Mouse (Mus musculus): ENCODE measurements at regions not wholly inside any gene's neighbourhood (a gene's known extent, or its start where the extent isn't known, plus 50 kb on each side); places are given as distances from the start of the nearest gene placed in this dataset.

DNA sequence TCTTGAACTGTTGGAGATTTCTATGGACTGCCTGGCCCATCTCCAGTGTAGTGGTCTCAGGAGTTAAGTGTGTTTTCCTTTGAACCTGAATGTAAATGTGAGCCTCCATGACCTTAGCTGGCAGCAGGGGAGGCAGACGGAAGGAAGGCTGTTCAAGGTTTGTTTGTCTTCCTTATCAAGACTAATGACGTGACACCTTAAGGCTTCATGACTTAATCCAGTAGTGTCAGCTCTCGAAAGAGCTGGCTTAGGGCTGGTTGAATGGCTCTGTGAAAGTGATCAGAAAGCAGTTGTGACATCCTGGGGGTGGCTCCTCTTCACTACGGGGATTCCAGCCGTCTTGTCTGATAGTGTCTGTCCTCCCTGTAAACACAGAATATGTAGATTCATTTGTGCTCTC lies 166.0 kb upstream of the Ubr2 start:
- H3K4me1 ChIP-seq (replicated peaks; ENCODE audit: low read depth, low read length), result peaks cover 71% of the 10 kb centered on the region
- no peak for TF ChIP-seq NANOG (IDR thresholded peaks at IDR 0.05; ENCODE audit: borderline replicate concordance, low read length)
- TF ChIP-seq CTCF (conservative IDR thresholded peaks at IDR 0.05; ENCODE audit: low read length), result no peak
- no peak for TF ChIP-seq POU5F1 (IDR thresholded peaks at IDR 0.05; ENCODE audit: borderline replicate concordance, low read length)
- H3K4me3 ChIP-seq (replicated peaks; ENCODE audit: low read length), result no peak overlapping the region
- H3K36me3 ChIP-seq (ENCODE audit: insufficient read depth, low read length), result no peaks in the 10 kb centered on the region
- no peaks in the 10 kb centered on the region for H3K9me3 ChIP-seq (ENCODE audit: low read length)
- H3K27me3 ChIP-seq (ENCODE audit: insufficient read depth, low read length), result no peaks in the 10 kb centered on the region

DNA sequence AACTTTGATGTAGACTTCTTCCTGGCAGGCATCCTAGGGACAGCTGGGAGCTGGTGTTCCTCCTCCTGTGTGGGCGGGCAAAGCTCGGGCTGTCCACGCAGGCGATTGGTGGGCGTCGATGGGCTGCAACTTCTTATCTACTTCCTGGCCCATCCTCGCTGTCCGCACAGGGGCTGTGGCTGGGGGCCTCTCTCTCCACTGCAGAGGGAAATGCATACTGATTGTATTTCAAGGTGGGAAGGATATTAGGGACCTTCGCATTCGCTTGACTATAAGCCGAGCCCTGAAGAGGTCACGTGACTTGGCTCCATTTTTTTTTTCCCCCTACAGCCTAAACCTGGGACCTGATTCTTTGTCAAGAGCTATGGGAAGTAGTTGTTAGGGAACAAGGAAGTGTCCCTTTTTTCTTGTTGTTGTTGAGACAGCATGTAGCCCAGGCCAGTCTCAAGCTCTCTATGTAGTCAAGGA lies 164.4 kb upstream of the Ubr2 start:
- TF ChIP-seq CTCF (conservative IDR thresholded peaks at IDR 0.05; ENCODE audit: low read length), result no peak
- no peak for TF ChIP-seq NANOG (IDR thresholded peaks at IDR 0.05; ENCODE audit: borderline replicate concordance, low read length)
- no peak for TF ChIP-seq POU5F1 (IDR thresholded peaks at IDR 0.05; ENCODE audit: borderline replicate concordance, low read length)
- H3K4me3 ChIP-seq (replicated peaks; ENCODE audit: low read length), result peak overlapping the region; percentile 73
- H3K27me3 ChIP-seq (ENCODE audit: insufficient read depth, low read length), result no peaks in the 10 kb centered on the region

DNA sequence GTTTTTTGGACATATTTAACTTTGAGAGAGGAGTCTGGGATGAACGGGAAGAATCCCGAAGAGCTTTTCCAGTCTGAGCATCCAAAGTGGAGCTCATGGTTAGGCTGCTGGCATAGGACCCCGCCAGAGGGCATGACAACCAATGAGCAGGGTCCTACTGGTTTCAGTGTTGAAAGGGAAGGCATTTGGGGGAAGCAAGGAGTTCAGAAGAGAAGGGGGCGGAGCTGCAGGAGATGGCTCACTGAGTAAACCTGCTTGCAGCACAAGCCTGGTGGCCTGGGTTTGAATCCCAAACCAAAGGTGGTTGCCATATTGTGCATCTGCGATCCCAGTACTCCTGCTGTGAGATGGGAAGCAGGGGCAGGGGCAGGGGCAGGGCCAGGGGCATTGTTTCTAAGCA lies 161.4 kb upstream of the Ubr2 start:
- H3K4me3 ChIP-seq (replicated peaks; ENCODE audit: low read length), result peak overlapping the region; percentile 51
- peaks cover 13% of the 10 kb centered on the region; the same call in 1 of the 2 replicates for H3K36me3 ChIP-seq (ENCODE audit: insufficient read depth, low read length)
- peaks cover 63% of the 10 kb centered on the region for H3K4me1 ChIP-seq (replicated peaks; ENCODE audit: low read depth, low read length)
- H3K27me3 ChIP-seq (ENCODE audit: insufficient read depth, low read length), result no peaks in the 10 kb centered on the region
- no peak for TF ChIP-seq CTCF (conservative IDR thresholded peaks at IDR 0.05; ENCODE audit: low read length)
- TF ChIP-seq POU5F1 (IDR thresholded peaks at IDR 0.05; ENCODE audit: borderline replicate concordance, low read length), result no peak
- no peak for TF ChIP-seq NANOG (IDR thresholded peaks at IDR 0.05; ENCODE audit: borderline replicate concordance, low read length)
- no peaks in the 10 kb centered on the region for H3K9me3 ChIP-seq (ENCODE audit: low read length)

More for the DNA sequence above, 164.4 kb upstream of the Ubr2 start:
- Histone ChIP-seq H3K9me3 (ENCODE audit: low read length) (no peaks in the 10 kb centered on the region), H3K36me3 (ENCODE audit: insufficient read depth, low read length) (no peaks in the 10 kb centered on the region), H3K4me1 (replicated peaks; ENCODE audit: low read depth, low read length) (peaks cover 69% of the 10 kb centered on the region)

DNA sequence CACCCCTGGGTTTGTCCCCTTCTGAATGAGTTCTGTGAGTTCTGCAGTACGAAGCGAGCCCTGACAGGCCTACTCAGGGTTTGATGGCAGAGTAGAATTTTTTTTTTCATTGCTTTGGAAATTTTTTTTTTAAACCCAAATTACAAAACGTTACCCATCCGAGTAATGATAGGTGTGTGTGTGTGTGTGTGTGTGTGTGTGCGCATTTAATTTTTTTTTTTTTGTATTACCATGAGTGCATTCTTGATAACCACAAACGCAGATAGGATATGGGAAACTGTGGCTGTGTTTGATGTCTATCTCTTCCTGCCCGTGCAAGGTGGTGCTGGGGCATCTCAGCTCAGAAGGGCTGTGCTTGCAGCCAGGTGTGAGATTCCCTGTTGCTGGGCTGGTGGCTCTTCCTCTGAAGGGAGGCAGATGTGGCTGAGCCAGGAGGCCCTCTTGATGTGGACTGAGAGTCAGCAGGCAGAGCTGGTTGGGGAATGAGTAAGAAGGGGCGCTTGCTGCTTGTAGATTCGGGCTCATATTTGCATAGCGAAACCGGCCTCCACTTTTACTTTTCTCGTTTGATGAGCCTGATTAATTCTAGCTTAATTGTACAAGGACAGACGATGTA lies 160.7 kb upstream of the Ubr2 start:
- Histone ChIP-seq H3K4me1 (replicated peaks; ENCODE audit: low read depth, low read length) (peaks cover 67% of the 10 kb centered on the region), H3K36me3 (ENCODE audit: insufficient read depth, low read length) (peaks cover 13% of the 10 kb centered on the region; the same call in 1 of the 2 replicates), H3K4me3 (replicated peaks; ENCODE audit: low read length) (no peak overlapping the region), H3K9me3 (ENCODE audit: low read length) (no peaks in the 10 kb centered on the region), H3K27me3 (ENCODE audit: insufficient read depth, low read length) (no peaks in the 10 kb centered on the region)
- TF ChIP-seq POU5F1 (IDR thresholded peaks at IDR 0.05; ENCODE audit: borderline replicate concordance, low read length) (no peak), CTCF (conservative IDR thresholded peaks at IDR 0.05; ENCODE audit: low read length) (no peak), NANOG (IDR thresholded peaks at IDR 0.05; ENCODE audit: borderline replicate concordance, low read length) (no peak)

DNA sequence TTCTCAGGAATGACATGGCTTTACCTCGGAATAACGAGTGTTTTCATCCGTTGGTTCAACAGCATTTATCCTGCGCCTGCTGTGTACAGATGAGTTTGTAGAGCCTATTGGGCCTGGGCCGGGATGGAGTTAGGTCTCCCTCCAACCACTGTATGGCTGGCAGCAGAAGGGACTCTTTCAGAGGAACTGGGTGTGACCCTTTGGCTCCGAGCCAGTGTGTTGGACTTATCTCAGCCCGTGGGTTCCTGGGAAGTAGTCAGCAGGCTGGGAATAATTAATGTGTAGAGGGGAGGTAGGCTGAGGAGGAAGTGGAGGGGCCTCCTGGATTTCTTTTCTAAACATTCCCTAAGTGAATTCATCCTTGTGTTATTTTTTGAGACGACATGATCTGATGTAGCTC lies 157.7 kb upstream of the Ubr2 start:
- no peak for TF ChIP-seq NANOG (IDR thresholded peaks at IDR 0.05; ENCODE audit: borderline replicate concordance, low read length)
- TF ChIP-seq CTCF (conservative IDR thresholded peaks at IDR 0.05; ENCODE audit: low read length), result no peak
- TF ChIP-seq POU5F1 (IDR thresholded peaks at IDR 0.05; ENCODE audit: borderline replicate concordance, low read length), result no peak
- peaks cover 62% of the 10 kb centered on the region for H3K4me1 ChIP-seq (replicated peaks; ENCODE audit: low read depth, low read length)
- H3K4me3 ChIP-seq (replicated peaks; ENCODE audit: low read length), result no peak overlapping the region

DNA sequence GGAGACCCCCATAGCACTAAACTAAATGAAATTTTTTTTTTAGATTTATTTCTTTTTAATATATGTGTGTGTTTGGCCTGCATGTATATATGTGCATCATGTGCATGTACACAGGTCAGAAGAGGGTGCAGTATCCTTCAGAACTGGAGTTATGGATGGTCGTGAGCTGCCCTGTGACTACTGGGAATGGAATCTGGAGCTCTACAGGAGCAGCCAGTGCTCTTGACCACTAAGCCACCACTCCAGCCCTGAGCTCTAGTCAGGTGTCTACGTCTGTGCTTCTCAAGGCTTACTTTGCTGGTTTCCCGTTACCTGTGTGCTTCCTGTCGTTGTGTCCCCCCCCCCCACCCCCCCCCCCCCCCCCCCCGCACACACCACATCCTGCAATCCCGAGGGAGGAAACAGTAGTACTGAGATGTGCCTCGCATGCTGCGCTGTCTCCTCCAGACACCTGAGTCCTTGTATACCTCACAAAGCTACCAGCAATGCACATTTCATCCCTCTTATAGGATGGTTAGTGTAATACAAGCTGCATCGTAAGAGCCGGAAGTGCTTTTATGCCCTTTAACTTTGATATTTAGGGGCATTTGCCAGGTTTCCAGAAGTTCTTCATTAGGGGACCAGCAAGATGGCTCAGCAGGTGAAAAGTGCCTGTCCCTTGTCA lies 153.5 kb upstream of the Ubr2 start:
- peaks cover 5% of the 10 kb centered on the region; the same call in 1 of the 2 replicates for H3K36me3 ChIP-seq (ENCODE audit: insufficient read depth, low read length)
- H3K27me3 ChIP-seq (ENCODE audit: insufficient read depth, low read length), result no peaks in the 10 kb centered on the region
- no peak for TF ChIP-seq POU5F1 (IDR thresholded peaks at IDR 0.05; ENCODE audit: borderline replicate concordance, low read length)
- no peak for TF ChIP-seq CTCF (conservative IDR thresholded peaks at IDR 0.05; ENCODE audit: low read length)
- no peak for TF ChIP-seq NANOG (IDR thresholded peaks at IDR 0.05; ENCODE audit: borderline replicate concordance, low read length)
- peaks cover 36% of the 10 kb centered on the region for H3K4me1 ChIP-seq (replicated peaks; ENCODE audit: low read depth, low read length)
- no peak overlapping the region for H3K4me3 ChIP-seq (replicated peaks; ENCODE audit: low read length)
- no peaks in the 10 kb centered on the region for H3K9me3 ChIP-seq (ENCODE audit: low read length)

More for the DNA sequence above, 157.7 kb upstream of the Ubr2 start:
- H3K9me3 ChIP-seq (ENCODE audit: low read length), result no peaks in the 10 kb centered on the region
- H3K36me3 ChIP-seq (ENCODE audit: insufficient read depth, low read length), result peaks cover 13% of the 10 kb centered on the region; the same call in 1 of the 2 replicates
- no peaks in the 10 kb centered on the region for H3K27me3 ChIP-seq (ENCODE audit: insufficient read depth, low read length)

DNA sequence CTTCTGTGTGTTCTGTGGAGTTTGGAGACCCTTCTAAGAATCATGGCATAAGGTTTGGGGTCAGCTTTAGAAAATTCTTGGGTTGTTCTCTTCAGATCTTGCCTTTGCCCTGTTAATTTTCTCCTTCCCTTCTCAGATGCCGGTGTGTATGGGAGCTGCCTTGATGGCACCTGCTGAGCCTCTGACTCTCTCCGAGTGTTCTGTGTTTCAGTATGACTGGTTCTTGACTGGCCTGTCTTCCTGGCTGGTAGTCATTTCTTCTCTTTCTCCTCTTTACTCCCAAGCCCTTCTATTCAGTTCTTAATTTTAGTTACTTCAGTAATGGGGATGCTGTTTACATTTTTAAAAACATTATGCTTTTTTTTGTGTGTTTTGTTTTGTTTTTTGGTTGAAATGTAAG lies 152.1 kb upstream of the Ubr2 start:
- Histone ChIP-seq H3K9me3 (ENCODE audit: low read length) (no peaks in the 10 kb centered on the region), H3K4me3 (replicated peaks; ENCODE audit: low read length) (no peak overlapping the region), H3K36me3 (ENCODE audit: insufficient read depth, low read length) (no peaks in the 10 kb centered on the region), H3K4me1 (replicated peaks; ENCODE audit: low read depth, low read length) (peaks cover 37% of the 10 kb centered on the region), H3K27me3 (ENCODE audit: insufficient read depth, low read length) (no peaks in the 10 kb centered on the region)
- TF ChIP-seq NANOG (IDR thresholded peaks at IDR 0.05; ENCODE audit: borderline replicate concordance, low read length), result no peak
- no peak for TF ChIP-seq POU5F1 (IDR thresholded peaks at IDR 0.05; ENCODE audit: borderline replicate concordance, low read length)
- TF ChIP-seq CTCF (conservative IDR thresholded peaks at IDR 0.05; ENCODE audit: low read length), result no peak

DNA sequence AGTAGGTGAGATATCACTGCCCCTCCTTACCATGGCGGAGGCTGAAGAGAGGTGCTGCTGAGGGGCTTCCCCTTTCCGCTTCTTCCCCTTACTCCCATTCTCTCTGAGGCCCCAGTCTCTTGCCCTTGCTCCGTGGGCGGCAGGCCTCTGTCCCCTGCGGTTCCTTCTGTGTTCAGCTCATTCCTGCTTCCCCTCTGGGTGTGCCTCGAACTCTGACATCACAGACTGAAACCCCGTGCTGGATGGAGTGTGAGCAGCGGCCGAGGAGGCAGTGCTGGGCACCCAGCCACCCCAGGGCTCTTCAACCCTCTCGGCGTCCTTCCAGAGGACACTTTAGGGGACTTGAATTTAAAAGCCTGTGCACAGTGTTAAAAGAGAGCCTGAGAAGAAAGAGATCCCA lies 145.9 kb upstream of the Ubr2 start:
- H3K4me3 ChIP-seq (replicated peaks; ENCODE audit: low read length), result peak overlapping the region; percentile 5; the same call in 1 of the 2 replicates
- no peak for TF ChIP-seq NANOG (IDR thresholded peaks at IDR 0.05; ENCODE audit: borderline replicate concordance, low read length)
- TF ChIP-seq CTCF (conservative IDR thresholded peaks at IDR 0.05; ENCODE audit: low read length), result no peak
- TF ChIP-seq POU5F1 (IDR thresholded peaks at IDR 0.05; ENCODE audit: borderline replicate concordance, low read length), result no peak

More for the DNA sequence above, 145.9 kb upstream of the Ubr2 start:
- H3K4me1 ChIP-seq (replicated peaks; ENCODE audit: low read depth, low read length), result peaks cover 49% of the 10 kb centered on the region
- no peaks in the 10 kb centered on the region for H3K36me3 ChIP-seq (ENCODE audit: insufficient read depth, low read length)
- H3K9me3 ChIP-seq (ENCODE audit: low read length), result no peaks in the 10 kb centered on the region
- H3K27me3 ChIP-seq (ENCODE audit: insufficient read depth, low read length), result no peaks in the 10 kb centered on the region
